Mouse (Mus musculus): ENCODE data around the gene Cenps.

- TF ChIP-seq CTCF (conservative IDR thresholded peaks at IDR 0.05; ENCODE audit: low read length), result no peak
- TF ChIP-seq NANOG (IDR thresholded peaks at IDR 0.05; ENCODE audit: borderline replicate concordance, low read length), result no peak
- no peak for TF ChIP-seq POU5F1 (IDR thresholded peaks at IDR 0.05; ENCODE audit: borderline replicate concordance, low read length)
Measured at GRCm38 (mm10) chr4:149126115-149126509, 11.3 kb downstream of the Cenps start.

Data from E14TG2a.4 (cell line).